Mouse (Mus musculus): ENCODE measurements around the gene Tmem59l. TPM values are rescaled to one million over a fixed set of nuclear protein-coding genes. Genes with fewer than 3 reads are reported as not detected.
"Not testable (repeated sequence)": the region's sequence is repeated elsewhere in the genome, so short reads cannot be mapped to it uniquely, and the experiment has no call there.

The Tmem59l gene
- polyA plus RNA-seq, 1 experiment = 524 TPM

DNA sequence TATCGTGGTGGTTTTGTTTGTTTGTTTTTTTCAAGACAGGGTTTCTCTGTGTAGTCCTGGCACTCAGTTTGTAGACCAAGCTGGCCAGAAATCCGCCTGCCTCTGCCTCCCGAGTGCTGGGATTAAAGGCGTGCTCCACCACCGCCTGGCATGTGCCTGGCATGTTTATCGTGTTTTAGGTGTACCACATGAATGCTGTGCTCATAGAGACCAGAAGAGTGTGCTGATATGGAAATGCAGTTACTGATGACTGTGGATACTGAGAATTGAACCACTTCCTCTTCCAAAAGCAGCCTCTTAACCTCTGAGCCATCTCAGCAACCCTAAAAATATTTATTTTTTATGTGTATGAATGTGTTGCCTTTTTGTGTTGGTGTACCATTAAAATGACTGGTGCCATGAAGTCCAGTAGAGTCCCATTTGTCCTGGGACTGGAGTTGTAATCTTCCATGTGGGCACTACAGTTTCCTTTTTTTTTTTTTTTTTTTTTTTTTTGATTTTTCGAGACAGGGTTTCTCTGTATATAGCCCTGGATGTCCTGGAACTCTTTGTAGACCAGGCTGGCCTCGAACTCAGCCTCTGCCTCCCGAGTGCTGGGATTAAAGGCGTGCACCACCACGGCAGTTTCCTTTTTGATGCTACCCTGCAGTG is 25.2 kb upstream of the Tmem59l start:
- no peak for DNase-seq
- Histone ChIP-seq H3K27ac (ENCODE audit: insufficient read depth, low read length) (no peak overlapping the region), H3K27me3 (ENCODE audit: control insufficient read depth, insufficient read depth, low read length) (no peaks in the 10 kb centered on the region), H3K4me1 (ENCODE audit: control insufficient read depth, insufficient read depth, low read length) (peaks cover 16% of the 10 kb centered on the region), H3K4me3 (replicated peaks; ENCODE audit: insufficient read depth, low read depth, low read length) (no peak overlapping the region)
- TF ChIP-seq POLR2A (IDR thresholded peaks at IDR 0.05; ENCODE audit: borderline replicate concordance, insufficient read depth, low read length) (no peak), CTCF (IDR thresholded peaks at IDR 0.05; ENCODE audit: borderline replicate concordance, insufficient read depth, low read depth, low read length) (no peak)
- 90% methylated on average over 11 of the region's 11 CpGs for WGBS

DNA sequence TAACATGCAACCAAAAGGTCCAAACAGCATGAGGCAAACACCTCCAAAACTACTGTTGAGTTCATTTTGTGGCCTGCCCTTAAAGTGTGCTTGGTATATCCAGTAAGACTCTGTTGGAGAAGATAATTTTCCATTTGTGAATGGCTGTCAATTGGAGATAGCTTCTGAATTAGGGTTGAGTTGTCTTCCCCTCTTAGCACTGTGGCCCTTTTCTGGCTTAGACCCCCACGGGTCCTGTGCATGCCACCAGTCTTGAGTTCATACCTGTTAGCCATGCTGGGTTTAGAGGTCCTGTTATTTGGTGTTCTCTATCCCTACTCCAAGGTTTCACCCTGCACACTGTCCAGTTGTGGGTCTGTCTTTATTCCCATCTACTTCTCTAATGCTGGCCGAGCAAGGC is 24.6 kb upstream of the Tmem59l start:
- no peak overlapping the region for H3K4me3 ChIP-seq (replicated peaks; ENCODE audit: insufficient read depth, low read depth, low read length)
- no peak for TF ChIP-seq POLR2A (IDR thresholded peaks at IDR 0.05; ENCODE audit: borderline replicate concordance, insufficient read depth, low read length)
- no peak for TF ChIP-seq CTCF (IDR thresholded peaks at IDR 0.05; ENCODE audit: borderline replicate concordance, insufficient read depth, low read depth, low read length)
- H3K4me1 ChIP-seq (ENCODE audit: control insufficient read depth, insufficient read depth, low read length) = peaks cover 16% of the 10 kb centered on the region
- WGBS = 97% methylated on average over 2 of the region's 2 CpGs
- H3K27me3 ChIP-seq (ENCODE audit: control insufficient read depth, insufficient read depth, low read length) = no peaks in the 10 kb centered on the region
- no peak overlapping the region for H3K27ac ChIP-seq (ENCODE audit: insufficient read depth, low read length)
- no peak for DNase-seq

DNA sequence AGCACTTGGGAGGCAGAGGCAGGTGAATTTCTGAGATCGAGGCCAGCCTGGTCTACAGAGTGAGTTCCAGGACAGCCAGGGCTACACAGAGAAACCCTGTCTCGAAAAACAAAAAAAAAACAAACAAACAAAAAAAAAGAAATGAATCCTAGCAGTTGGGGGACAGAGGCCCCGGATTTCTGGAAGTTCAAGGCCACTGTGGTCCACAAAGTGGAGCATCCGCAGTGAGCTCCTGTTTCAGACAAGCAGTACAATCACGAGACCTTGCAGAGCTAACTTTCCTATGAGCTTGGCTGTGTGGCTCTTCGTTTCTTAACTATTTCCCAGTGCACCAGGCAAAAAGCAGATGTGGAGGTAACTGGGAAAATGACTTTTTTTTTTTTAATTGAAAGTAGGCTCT is 24.0 kb upstream of the Tmem59l start:
- H3K27me3 ChIP-seq (ENCODE audit: control insufficient read depth, insufficient read depth, low read length); DNase-seq: not testable (repeated sequence)
- peak overlapping the region; percentile 94 for H3K4me3 ChIP-seq (replicated peaks; ENCODE audit: insufficient read depth, low read depth, low read length)
- WGBS = 77% methylated on average over 6 of the region's 6 CpGs
- H3K27ac ChIP-seq (ENCODE audit: insufficient read depth, low read length) = 0 out of 2 replicates have a peak overlapping the region, but pooled peaks have one; percentile 83
- H3K4me1 ChIP-seq (ENCODE audit: control insufficient read depth, insufficient read depth, low read length) = peaks cover 16% of the 10 kb centered on the region

DNA sequence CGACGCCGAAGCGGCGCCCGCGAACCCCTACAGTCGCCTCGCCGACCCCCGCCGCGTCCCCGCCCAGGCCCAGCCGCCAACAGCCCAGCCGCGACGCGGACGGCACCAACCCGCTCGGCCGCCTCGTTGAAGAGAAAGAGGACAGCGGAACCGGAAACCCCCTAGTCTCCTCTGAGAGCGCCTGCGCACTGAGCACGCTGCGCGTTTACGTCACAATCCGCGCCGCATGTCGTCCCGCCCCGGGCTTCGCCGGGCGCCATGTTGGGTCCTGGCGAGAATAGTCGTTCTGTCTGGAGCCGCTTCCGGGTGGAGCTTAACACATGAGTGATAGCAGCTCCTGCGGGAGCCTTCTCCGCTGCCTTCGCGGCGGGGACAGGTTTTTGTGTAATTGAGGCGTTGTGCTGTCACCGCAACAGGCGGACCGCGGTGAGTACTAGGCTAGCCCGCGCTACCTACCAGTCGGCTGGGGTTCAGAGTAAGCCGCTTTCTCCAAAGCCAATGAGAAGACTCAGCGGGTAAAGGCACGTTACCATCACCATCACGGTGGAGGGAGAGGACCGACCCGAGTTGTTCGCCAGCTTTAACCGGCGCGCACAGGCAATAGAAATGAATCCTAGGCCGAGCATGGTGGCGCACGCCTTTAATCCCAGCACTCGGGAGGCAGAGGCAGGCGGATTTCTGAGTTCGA is 23.2 kb upstream of the Tmem59l start, which contains the start of gene Uba52:
Gene Uba52 (minus strand): TSS at position 574 of the 688 bp plus-strand sequence.
- 1% methylated on average over 74 of the region's 74 CpGs for WGBS
- peaks cover 19% of the 10 kb centered on the region for H3K4me1 ChIP-seq (ENCODE audit: control insufficient read depth, insufficient read depth, low read length)
- H3K27ac ChIP-seq (ENCODE audit: insufficient read depth, low read length) = peak within 1 kb of the TSS; percentile 83
- peak within 1 kb of the TSS; percentile 94 for H3K4me3 ChIP-seq (replicated peaks; ENCODE audit: insufficient read depth, low read depth, low read length)
- TF ChIP-seq POLR2A (IDR thresholded peaks at IDR 0.05; ENCODE audit: borderline replicate concordance, insufficient read depth, low read length) = peak; percentile 84
- no peak for TF ChIP-seq CTCF (IDR thresholded peaks at IDR 0.05; ENCODE audit: borderline replicate concordance, insufficient read depth, low read depth, low read length)
- no peaks in the 10 kb centered on the region for H3K27me3 ChIP-seq (ENCODE audit: control insufficient read depth, insufficient read depth, low read length)
- DNase-seq = peak; percentile 98

DNA sequence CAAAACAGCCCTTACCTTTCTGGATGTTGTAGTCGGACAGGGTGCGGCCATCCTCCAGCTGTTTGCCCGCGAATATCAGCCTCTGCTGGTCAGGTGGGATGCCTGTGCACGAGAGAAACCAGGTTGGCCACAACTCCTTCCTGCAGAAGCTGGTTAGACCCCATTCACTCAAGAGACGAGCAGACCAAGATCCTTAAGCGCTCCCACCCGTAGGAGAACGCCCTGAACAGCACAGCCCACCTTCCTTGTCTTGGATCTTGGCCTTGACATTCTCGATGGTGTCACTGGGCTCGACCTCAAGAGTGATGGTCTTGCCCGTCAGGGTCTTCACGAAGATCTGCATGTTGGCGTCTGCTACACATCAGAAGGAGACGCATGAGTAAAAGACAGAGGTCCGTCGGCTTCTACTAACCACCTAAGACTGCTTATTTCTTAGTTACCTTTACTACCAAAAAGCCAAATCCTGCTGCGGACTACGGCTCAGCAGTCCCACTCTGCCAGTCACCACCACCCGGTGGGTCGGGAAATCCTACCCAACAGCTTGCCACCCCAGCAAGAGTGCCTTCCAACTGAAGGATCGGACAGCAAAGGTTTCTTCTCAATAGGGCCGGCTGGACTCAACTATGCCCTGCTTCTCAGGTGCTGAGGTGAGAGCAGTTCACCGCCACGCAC is 22.3 kb upstream of the Tmem59l start:
- Histone ChIP-seq H3K4me1 (ENCODE audit: control insufficient read depth, insufficient read depth, low read length) (peaks cover 19% of the 10 kb centered on the region), H3K4me3 (replicated peaks; ENCODE audit: insufficient read depth, low read depth, low read length) (peak overlapping the region; percentile 77), H3K27me3 (ENCODE audit: control insufficient read depth, insufficient read depth, low read length) (no peaks in the 10 kb centered on the region), H3K27ac (ENCODE audit: insufficient read depth, low read length) (peak overlapping the region; percentile 37; the same call in 1 of the 2 replicates)
- no peak for DNase-seq
- 9% methylated on average over 25 of the region's 25 CpGs for WGBS
- TF ChIP-seq POLR2A (IDR thresholded peaks at IDR 0.05; ENCODE audit: borderline replicate concordance, insufficient read depth, low read length) = no peak
- TF ChIP-seq CTCF (IDR thresholded peaks at IDR 0.05; ENCODE audit: borderline replicate concordance, insufficient read depth, low read depth, low read length) = no peak

DNA sequence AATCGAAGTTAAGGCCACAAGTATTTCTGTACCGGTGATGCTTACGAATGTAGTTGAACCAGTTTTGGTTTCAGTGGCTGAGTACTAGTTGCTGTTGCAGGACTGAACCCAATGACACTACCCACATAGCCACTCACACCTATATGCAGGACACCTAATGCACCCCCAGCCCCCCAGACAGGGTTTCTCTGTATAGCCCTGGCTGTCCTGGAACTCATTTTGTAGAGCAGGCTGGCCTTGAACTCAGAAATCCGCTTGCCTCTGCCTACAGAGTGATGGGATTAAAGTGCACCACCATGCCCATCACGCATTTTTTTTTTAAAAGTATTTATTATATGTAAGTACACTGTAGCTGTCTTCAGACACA is 19.9 kb upstream of the Tmem59l start:
- 70% methylated on average over 5 of the region's 5 CpGs for WGBS
- no peaks in the 10 kb centered on the region for H3K27me3 ChIP-seq (ENCODE audit: control insufficient read depth, insufficient read depth, low read length)
- TF ChIP-seq POLR2A (IDR thresholded peaks at IDR 0.05; ENCODE audit: borderline replicate concordance, insufficient read depth, low read length) = no peak
- no peak for TF ChIP-seq CTCF (IDR thresholded peaks at IDR 0.05; ENCODE audit: borderline replicate concordance, insufficient read depth, low read depth, low read length)
- H3K4me1 ChIP-seq (ENCODE audit: control insufficient read depth, insufficient read depth, low read length) = peaks cover 23% of the 10 kb centered on the region
- no peak overlapping the region for H3K4me3 ChIP-seq (replicated peaks; ENCODE audit: insufficient read depth, low read depth, low read length)
- H3K27ac ChIP-seq (ENCODE audit: insufficient read depth, low read length) = no peak overlapping the region
- no peak for DNase-seq

DNA sequence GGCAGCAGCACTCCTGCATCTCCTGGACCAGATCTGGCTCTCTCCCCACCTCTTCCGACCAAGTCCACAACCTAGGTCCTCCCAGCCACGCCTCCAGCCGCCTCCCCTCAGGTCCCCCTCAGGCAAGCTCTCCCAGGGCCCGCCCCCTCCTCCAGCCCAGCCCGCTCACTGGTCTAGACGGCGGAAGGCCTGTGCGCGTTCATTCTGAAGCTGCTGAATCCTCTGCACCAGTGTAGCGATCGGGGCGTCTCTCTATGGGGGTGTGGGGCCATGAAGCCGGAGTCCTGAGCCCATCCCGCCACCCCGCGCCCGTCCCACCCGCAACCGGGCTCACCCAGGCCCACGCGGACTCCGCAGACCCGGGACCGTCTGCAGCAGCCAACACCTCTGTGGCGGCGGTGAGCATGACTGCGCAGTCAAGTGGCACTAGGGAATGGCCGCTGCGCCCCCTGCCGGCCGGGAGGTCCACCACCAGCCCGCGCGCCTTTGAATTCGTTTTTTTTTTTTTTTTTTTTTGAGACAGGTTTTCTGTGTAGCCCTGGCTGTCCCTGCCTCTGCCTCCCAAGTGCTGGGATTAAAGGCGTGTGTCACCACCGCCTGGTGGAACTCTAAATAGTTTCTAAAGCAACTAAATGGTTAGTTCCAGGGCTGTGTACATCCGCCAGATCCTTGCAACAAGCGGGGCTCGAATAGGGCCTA is 19.3 kb upstream of the Tmem59l start, which contains the start of gene Rex1bd:
Gene Rex1bd (minus strand): TSS at position 425 of the 699 bp plus-strand sequence.
- TF ChIP-seq CTCF (IDR thresholded peaks at IDR 0.05; ENCODE audit: borderline replicate concordance, insufficient read depth, low read depth, low read length) (peak; percentile 69), POLR2A (IDR thresholded peaks at IDR 0.05; ENCODE audit: borderline replicate concordance, insufficient read depth, low read length) (peak; percentile 64)
- Histone ChIP-seq H3K4me3 (replicated peaks; ENCODE audit: insufficient read depth, low read depth, low read length) (peak within 1 kb of the TSS; percentile 72), H3K27ac (ENCODE audit: insufficient read depth, low read length) (no peak within 1 kb of the TSS), H3K4me1 (ENCODE audit: control insufficient read depth, insufficient read depth, low read length) (peaks cover 27% of the 10 kb centered on the region), H3K27me3 (ENCODE audit: control insufficient read depth, insufficient read depth, low read length) (no peaks in the 10 kb centered on the region)
- WGBS = 3% methylated on average over 40 of the region's 40 CpGs
- peak; percentile 93 to 96 for DNase-seq

All from cerebellum, adult 2 months (tissue).